Mouse (Mus musculus): Measurements from ENCODE around the gene Strip2. TPM values are rescaled to one million over a fixed set of nuclear protein-coding genes. Genes with fewer than 3 reads are reported as not detected.
A peak's percentile ranks its signal among the peaks of the same experiment; 100 is the strongest.

The Strip2 gene
- total and polyA plus RNA-seq, 3 experiments, result 0.42 to 1.4 (median 1.3) TPM

- Histone ChIP-seq H3K9ac (ENCODE audit: insufficient read depth, low read depth) (no peak overlapping the region), H3K27ac (ENCODE audit: insufficient read depth, low read depth) (no peak overlapping the region), H3K36me3 (replicated peaks in 1 of 2; ENCODE audit: control insufficient read depth in 1 of 2, insufficient read depth in 1 of 2, low read length in 1 of 2) (peaks cover 0 to 13% of the 10 kb centered on the region in 2 experiments), H3K9me3 (replicated peaks; ENCODE audit: low read length) (no peaks in the 10 kb centered on the region), H3K27me3 (replicated peaks) (no peaks in the 10 kb centered on the region), H3K79me2 (replicated peaks; ENCODE audit: control insufficient read depth, extremely low read depth, insufficient read depth, poor library complexity, severe bottlenecking) (no peaks in the 10 kb centered on the region), H3K4me3 (replicated peaks in 1 of 3; ENCODE audit: low read depth in 2 of 3, low read length in 2 of 3, poor library complexity in 1 of 3) (no peak overlapping the region), H3K4me1 (ENCODE audit: control insufficient read depth in 1 of 2, insufficient read depth in 2 of 2) (peaks cover 10 to 51% of the 10 kb centered on the region in 2 experiments; a peak in 3 of 4 replicates), H3K4me2 (ENCODE audit: insufficient read depth, low read depth, poor library complexity, severe bottlenecking) (no peak overlapping the region)
- dilution Hi-C loops (cut with MboI; ENCODE audit: extremely low pct_ligation_motif_present, extremely low pct_unique_long_range_greater_than_20kb, low sequenced_read_pairs), result no loop called here
- in situ Hi-C loops (cut with MboI; ENCODE audit: low pct_ligation_motif_present, low pct_unique_long_range_greater_than_20kb, low sequenced_read_pairs), result no loop called here
- peak; percentile 41 for DNase-seq (ENCODE audit: extremely low read depth)
- TF ChIP-seq RAD21 (IDR thresholded peaks at IDR 0.05; ENCODE audit: low read depth, low read length) (no peak), ZNF384 (IDR thresholded peaks at IDR 0.05; ENCODE audit: low read depth, low read length) (0 out of 2 replicates have a peak, but pooled peaks have one; percentile 10), EP300 (IDR thresholded peaks at IDR 0.05; ENCODE audit: low read length) (peak; percentile 56; the same call in 1 of the 2 replicates), IRF4 (IDR thresholded peaks at IDR 0.05; ENCODE audit: low read depth, low read length) (peak; percentile 51; the same call in 1 of the 2 replicates)
Observed at GRCm38 (mm10) chr6:29925594-29926219, 8.9 kb downstream of the Strip2 start.

DNA sequence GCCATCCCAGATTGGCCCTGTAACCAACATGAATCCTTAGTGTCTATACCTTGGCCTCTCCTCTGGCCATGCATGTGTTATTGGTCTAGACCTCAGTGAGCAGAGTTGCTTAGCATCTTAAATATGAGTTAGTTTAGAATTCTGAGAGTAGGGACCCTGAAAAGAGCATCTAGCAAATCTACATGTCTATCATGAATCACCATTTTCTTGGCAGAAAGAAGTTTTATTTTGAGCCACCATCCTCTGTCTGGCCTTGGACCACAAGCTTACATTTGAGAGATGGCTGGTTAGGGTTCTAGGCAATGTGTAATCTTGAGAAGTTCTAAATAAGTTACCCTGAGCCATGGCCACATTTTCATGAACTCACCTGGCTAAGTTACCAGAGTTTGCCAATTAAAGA is 13.3 kb downstream of the Strip2 start:
- Histone ChIP-seq H3K79me2 (replicated peaks; ENCODE audit: control insufficient read depth, extremely low read depth, insufficient read depth, poor library complexity, severe bottlenecking) (no peaks in the 10 kb centered on the region), H3K9ac (ENCODE audit: insufficient read depth, low read depth) (no peak overlapping the region), H3K4me3 (replicated peaks in 1 of 3; ENCODE audit: low read depth in 2 of 3, low read length in 2 of 3, poor library complexity in 1 of 3) (no peak overlapping the region), H3K27me3 (replicated peaks) (no peaks in the 10 kb centered on the region), H3K4me2 (ENCODE audit: insufficient read depth, low read depth, poor library complexity, severe bottlenecking) (no peak overlapping the region), H3K27ac (ENCODE audit: insufficient read depth, low read depth) (no peak overlapping the region), H3K36me3 (replicated peaks in 1 of 2; ENCODE audit: control insufficient read depth in 1 of 2, insufficient read depth in 1 of 2, low read length in 1 of 2) (peaks cover 0 to 26% of the 10 kb centered on the region in 2 experiments), H3K9me3 (replicated peaks; ENCODE audit: low read length) (peaks cover 2% of the 10 kb centered on the region), H3K4me1 (ENCODE audit: control insufficient read depth in 1 of 2, insufficient read depth in 2 of 2) (peaks cover 10 to 48% of the 10 kb centered on the region in 2 experiments; a peak in 3 of 4 replicates)
- DNase-seq (ENCODE audit: extremely low read depth), result no peak
- TF ChIP-seq MAFK (IDR thresholded peaks at IDR 0.05; ENCODE audit: insufficient replicate concordance, low read length) (no peak), MYC (IDR thresholded peaks at IDR 0.05; ENCODE audit: low read depth, low read length) (no peak), MAX (IDR thresholded peaks at IDR 0.05; ENCODE audit: low read length) (no peak), POLR2A (IDR thresholded peaks at IDR 0.05; ENCODE audit: low read depth, low read length) (no peak), MEF2A (IDR thresholded peaks at IDR 0.05; ENCODE audit: borderline replicate concordance, low read depth, low read length) (no peak), PAX5 (IDR thresholded peaks at IDR 0.05; ENCODE audit: low read length) (no peak), GABPA (IDR thresholded peaks at IDR 0.05; ENCODE audit: insufficient replicate concordance, low read depth, low read length) (no peak), JUN (IDR thresholded peaks at IDR 0.05; ENCODE audit: insufficient read depth, low read depth, low read length) (no peak)
- dilution Hi-C loops (cut with MboI; ENCODE audit: extremely low pct_ligation_motif_present, extremely low pct_unique_long_range_greater_than_20kb, low sequenced_read_pairs) (no loop called here), in situ Hi-C loops (cut with MboI; ENCODE audit: low pct_ligation_motif_present, low pct_unique_long_range_greater_than_20kb, low sequenced_read_pairs) (no loop called here)

DNA sequence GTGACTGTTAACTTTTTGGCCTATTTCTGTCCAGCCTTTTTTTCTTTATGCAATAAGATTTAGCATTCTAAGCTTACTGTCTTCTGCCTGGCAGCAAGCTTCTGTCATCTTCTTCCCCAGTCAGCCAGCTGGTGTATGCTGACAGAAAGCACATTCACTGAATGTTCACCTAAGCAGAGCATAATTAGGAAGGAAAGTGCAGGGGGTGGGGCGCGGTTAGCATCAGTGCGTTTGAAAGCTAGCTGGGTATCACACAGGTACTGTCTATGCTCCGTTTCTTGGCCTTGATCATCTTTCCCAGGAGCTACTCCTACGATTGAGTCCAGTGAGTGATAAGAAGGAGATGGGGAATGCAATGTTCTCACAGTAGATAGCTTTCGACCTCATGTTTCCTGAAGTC is 13.9 kb downstream of the Strip2 start:
- Histone ChIP-seq H3K9me3 (replicated peaks; ENCODE audit: low read length) (peaks cover 2% of the 10 kb centered on the region), H3K4me1 (ENCODE audit: control insufficient read depth in 1 of 2, insufficient read depth in 2 of 2) (peaks cover 9 to 42% of the 10 kb centered on the region in 2 experiments; a peak in 3 of 4 replicates), H3K4me3 (replicated peaks in 1 of 3; ENCODE audit: low read depth in 2 of 3, low read length in 2 of 3, poor library complexity in 1 of 3) (no peak overlapping the region), H3K27me3 (replicated peaks) (no peaks in the 10 kb centered on the region), H3K79me2 (replicated peaks; ENCODE audit: control insufficient read depth, extremely low read depth, insufficient read depth, poor library complexity, severe bottlenecking) (no peaks in the 10 kb centered on the region), H3K36me3 (replicated peaks in 1 of 2; ENCODE audit: control insufficient read depth in 1 of 2, insufficient read depth in 1 of 2, low read length in 1 of 2) (peaks cover 0 to 26% of the 10 kb centered on the region in 2 experiments), H3K4me2 (ENCODE audit: insufficient read depth, low read depth, poor library complexity, severe bottlenecking) (no peak overlapping the region), H3K27ac (ENCODE audit: insufficient read depth, low read depth) (no peak overlapping the region), H3K9ac (ENCODE audit: insufficient read depth, low read depth) (no peak overlapping the region)
- in situ Hi-C loops (cut with MboI; ENCODE audit: low pct_ligation_motif_present, low pct_unique_long_range_greater_than_20kb, low sequenced_read_pairs) (no loop called here), dilution Hi-C loops (cut with MboI; ENCODE audit: extremely low pct_ligation_motif_present, extremely low pct_unique_long_range_greater_than_20kb, low sequenced_read_pairs) (no loop called here)
- TF ChIP-seq ZNF384 (IDR thresholded peaks at IDR 0.05; ENCODE audit: low read depth, low read length) (no peak), EP300 (IDR thresholded peaks at IDR 0.05; ENCODE audit: low read length) (no peak), CTCF (conservative IDR thresholded peaks at IDR 0.05 in 1 of 2, IDR thresholded peaks at IDR 0.05 in 1 of 2; ENCODE audit: low read depth in 2 of 2, low read length in 2 of 2) (no peak), ETS1 (conservative IDR thresholded peaks at IDR 0.05; ENCODE audit: low read depth, low read length) (no peak), USF1 (IDR thresholded peaks at IDR 0.05; ENCODE audit: low read depth, low read length) (no peak), SMC3 (IDR thresholded peaks at IDR 0.05; ENCODE audit: low read depth, low read length) (no peak), ZMIZ1 (IDR thresholded peaks at IDR 0.05; ENCODE audit: low read depth, low read length) (no peak)
- DNase-seq (ENCODE audit: extremely low read depth), result no peak
